Mouse (Mus musculus): Measurements from ENCODE around the gene Nek10. TPM values are rescaled to one million over a fixed set of nuclear protein-coding genes. Genes with fewer than 3 reads are reported as not detected.

Nek10 gene
- polyA plus RNA-seq, 1 experiment from 2014 or later: 0.24 TPM

- H3K4me2 ChIP-seq (replicated peaks; ENCODE audit: low read depth, low read length): no peak overlapping the region
- H3K4me3 ChIP-seq (ENCODE audit: low read depth, low read length): no peak overlapping the region
- no peak overlapping the region for H3K9ac ChIP-seq (replicated peaks; ENCODE audit: low read depth)
- H3K4me1 ChIP-seq (ENCODE audit: insufficient read depth, low read depth, low read length): no peaks in the 10 kb centered on the region
- H3K9me3 ChIP-seq (ENCODE audit: low read length): no peaks in the 10 kb centered on the region
- H3K36me3 ChIP-seq (ENCODE audit: insufficient read depth, low read length): no peaks in the 10 kb centered on the region
- DNase-seq (ENCODE audit: low spot score) (no peak), ATAC-seq (no peak)
- TF ChIP-seq CTCF (IDR thresholded peaks at IDR 0.05): no peak
- no peak for TF ChIP-seq EP300 (IDR thresholded peaks at IDR 0.05)
- 61% methylated on average over 2 of the region's 2 CpGs for WGBS
- no peaks in the 10 kb centered on the region for H3K27me3 ChIP-seq (replicated peaks; ENCODE audit: insufficient read depth, low read length)
- H3K27ac ChIP-seq (ENCODE audit: low read length): no peak overlapping the region
Observed at GRCm38 (mm10) chr14:14869239-14869638, 66.0 kb downstream of the Nek10 start.

- WGBS: 89% methylated on average over 2 of the region's 2 CpGs
- Histone ChIP-seq H3K4me3 (ENCODE audit: low read depth, low read length) (no peak overlapping the region), H3K9me3 (ENCODE audit: low read length) (no peaks in the 10 kb centered on the region), H3K9ac (replicated peaks; ENCODE audit: low read depth) (no peak overlapping the region), H3K4me1 (ENCODE audit: insufficient read depth, low read depth, low read length) (no peaks in the 10 kb centered on the region), H3K27ac (ENCODE audit: low read length) (no peak overlapping the region), H3K36me3 (ENCODE audit: insufficient read depth, low read length) (no peaks in the 10 kb centered on the region), H3K27me3 (replicated peaks; ENCODE audit: insufficient read depth, low read length) (no peaks in the 10 kb centered on the region), H3K4me2 (replicated peaks; ENCODE audit: low read depth, low read length) (no peak overlapping the region)
- DNase-seq (ENCODE audit: low spot score) (no peak), ATAC-seq (0 out of 2 replicates have a peak, but pooled peaks have one; percentile 2)
- TF ChIP-seq EP300 (IDR thresholded peaks at IDR 0.05): no peak
- TF ChIP-seq CTCF (IDR thresholded peaks at IDR 0.05): no peak
Observed at GRCm38 (mm10) chr14:14870059-14870458, 66.8 kb downstream of the Nek10 start.

DNA sequence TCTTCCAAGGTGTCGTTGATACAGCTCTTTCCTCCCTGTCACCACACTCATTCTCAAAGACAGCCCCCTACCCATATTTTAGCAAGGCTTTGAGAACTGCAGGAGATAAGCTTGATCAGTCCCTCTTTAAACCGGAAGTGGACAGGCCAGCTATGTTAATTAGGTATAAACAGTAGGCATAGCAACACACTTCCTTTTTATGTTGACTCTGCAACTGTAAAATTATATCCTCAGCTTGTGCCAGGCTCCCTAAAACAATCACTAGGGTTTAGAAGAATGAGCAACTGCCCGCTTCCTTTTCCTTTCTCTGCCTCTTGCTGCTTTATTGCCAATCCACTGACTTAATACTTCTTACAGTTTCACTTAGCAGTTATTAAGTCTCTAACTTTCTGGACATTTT, 67.2 kb downstream of the Nek10 start:
- H3K9me3 ChIP-seq (ENCODE audit: low read length): no peaks in the 10 kb centered on the region
- no peak overlapping the region for H3K4me3 ChIP-seq (ENCODE audit: low read depth, low read length)
- H3K27me3 ChIP-seq (replicated peaks; ENCODE audit: insufficient read depth, low read length): no peaks in the 10 kb centered on the region
- ATAC-seq: peak; percentile 32; the same call in 1 of the 2 replicates
- no peak overlapping the region for H3K9ac ChIP-seq (replicated peaks; ENCODE audit: low read depth)
- H3K4me2 ChIP-seq (replicated peaks; ENCODE audit: low read depth, low read length): no peak overlapping the region
- DNase-seq (ENCODE audit: low spot score): peak; percentile 29
- H3K27ac ChIP-seq (ENCODE audit: low read length): no peak overlapping the region
- TF ChIP-seq EP300 (IDR thresholded peaks at IDR 0.05) (0 out of 2 replicates have a peak, but pooled peaks have one; percentile 30), CTCF (IDR thresholded peaks at IDR 0.05) (no peak)
- no peaks in the 10 kb centered on the region for H3K36me3 ChIP-seq (ENCODE audit: insufficient read depth, low read length)
- WGBS: 40% methylated on average over 3 of the region's 3 CpGs
- H3K4me1 ChIP-seq (ENCODE audit: insufficient read depth, low read depth, low read length): no peaks in the 10 kb centered on the region

- Histone ChIP-seq H3K27me3 (replicated peaks; ENCODE audit: insufficient read depth, low read length) (no peaks in the 10 kb centered on the region), H3K9ac (replicated peaks; ENCODE audit: low read depth) (no peak overlapping the region), H3K4me1 (ENCODE audit: insufficient read depth, low read depth, low read length) (no peaks in the 10 kb centered on the region), H3K9me3 (ENCODE audit: low read length) (no peaks in the 10 kb centered on the region), H3K27ac (ENCODE audit: low read length) (no peak overlapping the region), H3K4me2 (replicated peaks; ENCODE audit: low read depth, low read length) (no peak overlapping the region), H3K36me3 (ENCODE audit: insufficient read depth, low read length) (no peaks in the 10 kb centered on the region), H3K4me3 (ENCODE audit: low read depth, low read length) (no peak overlapping the region)
- 84% methylated on average over 1 of the region's 1 CpGs for WGBS
- TF ChIP-seq CTCF (IDR thresholded peaks at IDR 0.05) (no peak), EP300 (IDR thresholded peaks at IDR 0.05) (no peak)
- ATAC-seq (no peak), DNase-seq (ENCODE audit: low spot score) (no peak)
Observed at GRCm38 (mm10) chr14:14871121-14871520, 67.9 kb downstream of the Nek10 start.

- no peaks in the 10 kb centered on the region for H3K9me3 ChIP-seq (ENCODE audit: low read length)
- no peaks in the 10 kb centered on the region for H3K4me1 ChIP-seq (ENCODE audit: insufficient read depth, low read depth, low read length)
- H3K27me3 ChIP-seq (replicated peaks; ENCODE audit: insufficient read depth, low read length): no peaks in the 10 kb centered on the region
- TF ChIP-seq EP300 (IDR thresholded peaks at IDR 0.05): no peak
- no peak for TF ChIP-seq CTCF (IDR thresholded peaks at IDR 0.05)
- no peak overlapping the region for H3K27ac ChIP-seq (ENCODE audit: low read length)
- 78% methylated on average over 4 of the region's 4 CpGs for WGBS
- no peak overlapping the region for H3K4me3 ChIP-seq (ENCODE audit: low read depth, low read length)
- no peaks in the 10 kb centered on the region for H3K36me3 ChIP-seq (ENCODE audit: insufficient read depth, low read length)
- DNase-seq (ENCODE audit: low spot score) (no peak), ATAC-seq (no peak)
- H3K4me2 ChIP-seq (replicated peaks; ENCODE audit: low read depth, low read length): no peak overlapping the region
- H3K9ac ChIP-seq (replicated peaks; ENCODE audit: low read depth): no peak overlapping the region
Observed at GRCm38 (mm10) chr14:14871700-14872099, 68.5 kb downstream of the Nek10 start.

GRCm38 (mm10) chr14:14893932-14894652, 90.9 kb downstream of the Nek10 start:
- no peaks in the 10 kb centered on the region for H3K4me1 ChIP-seq (ENCODE audit: insufficient read depth, low read depth, low read length)
- H3K27me3 ChIP-seq (replicated peaks; ENCODE audit: insufficient read depth, low read length): no peaks in the 10 kb centered on the region
- H3K9me3 ChIP-seq (ENCODE audit: low read length): no peaks in the 10 kb centered on the region
- no peak overlapping the region for H3K9ac ChIP-seq (replicated peaks; ENCODE audit: low read depth)
- H3K36me3 ChIP-seq (ENCODE audit: insufficient read depth, low read length): no peaks in the 10 kb centered on the region
- ATAC-seq (no peak), DNase-seq (ENCODE audit: low spot score) (no peak)
- H3K27ac ChIP-seq (ENCODE audit: low read length): no peak overlapping the region
- 12% methylated on average over 4 of the region's 4 CpGs for WGBS
- no peak overlapping the region for H3K4me2 ChIP-seq (replicated peaks; ENCODE audit: low read depth, low read length)
- TF ChIP-seq CTCF (IDR thresholded peaks at IDR 0.05) (no peak), EP300 (IDR thresholded peaks at IDR 0.05) (no peak)
- no peak overlapping the region for H3K4me3 ChIP-seq (ENCODE audit: low read depth, low read length)

Measured in lung, postnatal 0 days (tissue).